Mouse (Mus musculus): ENCODE results near the gene Olfr107. TPM values are rescaled to one million over a fixed set of nuclear protein-coding genes. Genes with fewer than 3 reads are reported as not detected.

Gene Olfr107
- not detected in 2 replicates for polyA plus RNA-seq (2012; rRNA removed)

GRCm38 (mm10) chr17:37398926-37399325 lies at the start of gene Olfr107:
Gene Olfr107 (plus strand): TSS chr17:37399226.

DNA sequence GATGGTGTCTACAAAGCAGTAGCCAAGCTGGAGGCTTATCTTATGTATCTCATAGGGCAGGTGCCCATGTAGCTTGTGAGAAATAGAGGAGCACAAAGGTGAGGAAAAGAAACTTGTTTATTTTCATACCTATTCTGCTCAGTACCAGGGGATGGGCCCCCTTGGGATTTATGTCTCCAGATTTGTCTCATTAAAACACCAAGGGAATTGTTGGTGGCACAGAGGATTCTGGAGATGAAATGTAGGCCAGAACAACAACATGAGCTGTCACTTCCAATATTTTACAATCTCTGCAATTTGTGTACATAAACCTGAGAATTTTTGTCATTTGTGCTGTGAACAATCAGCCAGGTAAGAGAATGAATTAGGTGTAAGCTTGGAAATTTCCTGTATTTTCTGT lies 39.7 kb upstream of the Olfr107 start, which contains the start of gene Olfr104-ps:
TSS of gene Olfr104-ps (plus strand) at position 301 of the 400 bp plus-strand sequence.

DNA sequence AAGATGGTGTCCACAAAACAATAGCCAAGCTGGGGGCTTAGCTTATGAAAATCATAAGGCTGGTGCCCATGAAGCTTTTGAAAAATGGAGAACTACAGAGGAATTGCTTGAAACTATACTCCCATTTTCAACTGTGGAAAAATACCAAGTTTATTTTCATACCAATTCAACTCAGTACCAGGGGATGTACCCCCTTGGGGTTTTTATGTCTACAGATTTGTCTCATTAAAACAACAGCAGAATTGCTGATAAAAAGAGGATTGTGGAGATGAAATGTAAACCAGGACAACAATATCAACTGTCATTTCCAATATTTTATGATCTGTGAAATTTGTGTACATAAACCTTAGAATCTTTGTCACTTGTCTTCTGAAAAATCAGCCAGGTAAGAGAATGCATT lies 20.3 kb upstream of the Olfr107 start, which contains the start of gene Olfr105-ps:
TSS of gene Olfr105-ps (plus strand) at position 301 of the 400 bp plus-strand sequence.

GRCm38 (mm10) chr17:37390093-37390492 lies 8.9 kb upstream of the Olfr107 start, which contains the start of gene Olfr106-ps:
Gene Olfr106-ps (plus strand): TSS chr17:37390393.

GRCm38 (mm10) chr17:37445180-37445579 lies 46.2 kb downstream of the Olfr107 start, which contains the start of gene Olfr108:
Gene Olfr108 (plus strand): TSS chr17:37445480.

Other genes with a start within 250 kb of the Olfr107 start
- not detected in 2 replicates for gene Olfr93, start 237.7 kb upstream of the Olfr107 start, polyA plus RNA-seq (2012; rRNA removed)
- gene Ubd, start 205.3 kb upstream of the Olfr107 start, polyA plus RNA-seq (2012; rRNA removed): not detected in 2 replicates
- not detected in 2 replicates for gene Olfr94, start 198.2 kb upstream of the Olfr107 start, polyA plus RNA-seq (2012; rRNA removed)
- not detected in 2 replicates for gene Olfr95, start 186.1 kb upstream of the Olfr107 start, polyA plus RNA-seq (2012; rRNA removed)
- gene Olfr96, start 179.1 kb upstream of the Olfr107 start, polyA plus RNA-seq (2012; rRNA removed): not detected in 2 replicates
- gene Olfr97, start 161.9 kb upstream of the Olfr107 start, polyA plus RNA-seq (2012; rRNA removed): not detected in 2 replicates
- not detected in 2 replicates for gene Olfr98, start 135.5 kb upstream of the Olfr107 start, polyA plus RNA-seq (2012; rRNA removed)
- 11.7 and 12.1 TPM in 2 replicates for gene H2-M3, start 129.0 kb upstream of the Olfr107 start, polyA plus RNA-seq (2012; rRNA removed)
- gene Olfr99, start 115.8 kb upstream of the Olfr107 start, polyA plus RNA-seq (2012; rRNA removed): not detected in 2 replicates
- gene Olfr101, start 94.9 kb upstream of the Olfr107 start, polyA plus RNA-seq (2012; rRNA removed): not detected in 2 replicates
- gene Olfr102, start 82.2 kb upstream of the Olfr107 start, polyA plus RNA-seq (2012; rRNA removed): not detected in 2 replicates
- gene Olfr103, start 59.5 kb upstream of the Olfr107 start, polyA plus RNA-seq (2012; rRNA removed): not detected in 2 replicates
- not detected in 2 replicates for gene Olfr104-ps, start 39.6 kb upstream of the Olfr107 start, polyA plus RNA-seq (2012; rRNA removed)
- gene Olfr105-ps, start 20.2 kb upstream of the Olfr107 start, polyA plus RNA-seq (2012; rRNA removed): not detected in 2 replicates
- not detected in 2 replicates for gene Olfr106-ps, start 8.8 kb upstream of the Olfr107 start, polyA plus RNA-seq (2012; rRNA removed)
- gene Olfr108, start 46.3 kb downstream of the Olfr107 start, polyA plus RNA-seq (2012; rRNA removed): not detected in 2 replicates
- gene Olfr109, start 59.7 kb downstream of the Olfr107 start, polyA plus RNA-seq (2012; rRNA removed): not detected in 2 replicates
- 0.14 and 0.19 TPM in 2 replicates for gene H2-M2, start 84.3 kb downstream of the Olfr107 start, polyA plus RNA-seq (2012; rRNA removed)
- gene Olfr110, start 93.2 kb downstream of the Olfr107 start, polyA plus RNA-seq (2012; rRNA removed): not detected in 2 replicates
- gene Olfr111, start 108.8 kb downstream of the Olfr107 start, polyA plus RNA-seq (2012; rRNA removed): not detected in 2 replicates
- gene Olfr112, start 170.2 kb downstream of the Olfr107 start, polyA plus RNA-seq (2012; rRNA removed): not detected in 2 replicates
- gene Olfr113, start 178.4 kb downstream of the Olfr107 start, polyA plus RNA-seq (2012; rRNA removed): not detected in 2 replicates
- not detected in 2 replicates for gene Olfr114, start 193.5 kb downstream of the Olfr107 start, polyA plus RNA-seq (2012; rRNA removed)
- not detected in 2 replicates for gene Olfr115, start 227.9 kb downstream of the Olfr107 start, polyA plus RNA-seq (2012; rRNA removed)
- gene Olfr116, start 228.0 kb downstream of the Olfr107 start, polyA plus RNA-seq (2012; rRNA removed): not detected in 2 replicates

Data from ovary, adult 2 months (tissue).